Mouse (Mus musculus): ENCODE results near the gene Olfr228. TPM values are rescaled to one million over a fixed set of nuclear protein-coding genes. Genes with fewer than 3 reads are reported as not detected.
"Not testable (repeated sequence)": the region's sequence is repeated elsewhere in the genome, so short reads cannot be mapped to it uniquely, and the experiment has no call there.

Gene Olfr228
- total RNA-seq (2022), result not detected

GRCm38 (mm10) chr2:86487286-86487685 lies at the start of gene Olfr228:
Olfr228 (minus strand) TSS chr2:86487386.
- DNase-seq (ENCODE audit: low spot score in 2 of 2), result no peak

GRCm38 (mm10) chr2:86530991-86531390 lies 43.8 kb upstream of the Olfr228 start:
- no peak for DNase-seq (ENCODE audit: low spot score in 2 of 2)

- no peak for DNase-seq (ENCODE audit: low spot score in 2 of 2)
Observed at GRCm38 (mm10) chr2:86508161-86508560, 21.0 kb upstream of the Olfr228 start, which contains the start of gene Olfr1076. Olfr1076 (plus strand) TSS chr2:86508461.

- DNase-seq (ENCODE audit: low spot score in 2 of 2), result peak; percentile 9 to 53
Observed at GRCm38 (mm10) chr2:86464442-86465109, 22.6 kb downstream of the Olfr228 start.

GRCm38 (mm10) chr2:86460434-86460833 lies 26.8 kb downstream of the Olfr228 start:
- no peak for DNase-seq (ENCODE audit: low spot score in 2 of 2)

- no peak for DNase-seq (ENCODE audit: low spot score in 2 of 2)
Observed at GRCm38 (mm10) chr2:86456169-86456568, 31.0 kb downstream of the Olfr228 start, which contains the start of gene Olfr1066. Olfr1066 (minus strand) TSS chr2:86456269.

GRCm38 (mm10) chr2:86450491-86450890 lies 36.7 kb downstream of the Olfr228 start, which contains the start of gene Olfr1065:
Olfr1065 (minus strand) TSS chr2:86450591.
- DNase-seq (ENCODE audit: low spot score in 2 of 2), result not testable (repeated sequence)

- DNase-seq (ENCODE audit: low spot score in 2 of 2), result not testable (repeated sequence)
Observed at GRCm38 (mm10) chr2:86442101-86442500, 45.1 kb downstream of the Olfr228 start.

Other genes starting within 250 kb of the Olfr228 start
- gene Olfr1048, start 247.1 kb downstream of the Olfr228 start, total RNA-seq (2022), result not detected
- gene Olfr1049, start 229.1 kb downstream of the Olfr228 start, total RNA-seq (2022), result not detected
- gene Olfr1051, start 208.3 kb downstream of the Olfr228 start, total RNA-seq (2022), result not detected
- gene Olfr1052, start 194.9 kb downstream of the Olfr228 start, total RNA-seq (2022), result not detected
- gene Olfr1053, start 172.1 kb downstream of the Olfr228 start, total RNA-seq (2022), result not detected
- gene Olfr1054, start 152.0 kb downstream of the Olfr228 start, total RNA-seq (2022), result not detected
- gene Olfr1055, start 137.1 kb downstream of the Olfr228 start, total RNA-seq (2022), result not detected
- gene Olfr1056, start 124.9 kb downstream of the Olfr228 start, total RNA-seq (2022), result not detected
- gene Olfr1057, start 109.0 kb downstream of the Olfr228 start, total RNA-seq (2022), result not detected
- not detected for gene Olfr1058, start 98.8 kb downstream of the Olfr228 start, total RNA-seq (2022)
- not detected for gene Olfr1061, start 73.3 kb downstream of the Olfr228 start, total RNA-seq (2022)
- not detected for gene Olfr1062, start 60.6 kb downstream of the Olfr228 start, total RNA-seq (2022)
- not detected for gene Olfr1065, start 36.8 kb downstream of the Olfr228 start, total RNA-seq (2022)
- gene Olfr1066, start 31.1 kb downstream of the Olfr228 start, total RNA-seq (2022), result not detected
- gene Olfr1076, start 21.1 kb upstream of the Olfr228 start, total RNA-seq (2022), result not detected
- not detected for gene Olfr1079, start 55.1 kb upstream of the Olfr228 start, total RNA-seq (2022)
- not detected for gene Olfr1080, start 70.8 kb upstream of the Olfr228 start, total RNA-seq (2022)
- gene Olfr1082, start 111.6 kb upstream of the Olfr228 start, total RNA-seq (2022), result not detected
- gene Olfr1084, start 152.3 kb upstream of the Olfr228 start, total RNA-seq (2022), result not detected
- not detected for gene Olfr1085, start 174.6 kb upstream of the Olfr228 start, total RNA-seq (2022)
- not detected for gene Olfr1086, start 192.7 kb upstream of the Olfr228 start, total RNA-seq (2022)
- gene Olfr1087, start 211.0 kb upstream of the Olfr228 start, total RNA-seq (2022), result not detected
- gene Olfr1089, start 246.3 kb upstream of the Olfr228 start, total RNA-seq (2022), result not detected

All from left cerebral cortex, adult 8-10 months (tissue).